Mouse (Mus musculus): ENCODE measurements around the gene Ets1.

Ets1 gene

GRCm38 (mm10) chr9:32712383-32712910 lies 76.4 kb downstream of the Ets1 start:
- DNase-seq (ENCODE audit: low spot score): no peak

- DNase-seq (ENCODE audit: low spot score): no peak
Observed at GRCm38 (mm10) chr9:32713106-32713505, 77.1 kb downstream of the Ets1 start.

DNA sequence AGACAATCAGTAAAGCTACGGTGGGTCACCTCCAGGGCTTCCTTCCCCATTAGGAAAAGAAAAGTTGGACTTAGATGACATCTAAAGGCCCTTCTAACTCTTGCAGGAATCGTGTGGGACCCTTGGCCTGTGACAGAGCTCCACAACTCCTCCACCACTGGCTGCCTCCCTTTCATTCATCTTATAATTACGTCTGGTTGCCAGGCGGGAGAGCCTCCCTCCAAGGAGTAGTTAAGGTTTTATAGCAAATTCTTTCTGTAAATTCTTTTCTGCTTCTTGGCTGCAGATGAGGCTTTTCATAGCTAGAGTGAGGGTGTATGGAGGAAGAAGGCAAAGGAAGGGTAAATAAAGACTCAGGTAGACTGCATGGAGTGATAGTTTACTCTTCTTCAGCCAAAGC lies 77.8 kb downstream of the Ets1 start:
- no peak for DNase-seq (ENCODE audit: low spot score)

DNA sequence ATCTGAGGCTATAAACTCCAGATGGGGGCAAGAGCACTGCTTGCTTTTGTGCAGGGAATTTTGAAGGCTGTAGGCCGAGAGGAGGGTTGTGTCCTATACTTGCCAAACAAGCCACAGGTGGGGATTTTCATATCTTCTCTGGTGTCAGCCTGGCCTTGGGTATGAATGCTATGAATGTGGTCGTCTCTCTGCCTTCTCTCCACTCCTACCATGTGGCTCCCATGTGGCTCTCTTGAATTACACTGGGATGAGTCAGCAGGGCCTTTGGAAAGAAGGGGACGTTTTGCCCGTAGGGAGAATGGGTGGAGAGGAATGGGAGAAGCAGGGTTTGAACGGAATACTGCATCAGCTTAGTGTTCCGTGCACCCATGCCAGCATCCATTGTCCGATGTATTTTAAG lies 78.5 kb downstream of the Ets1 start:
- no peak for DNase-seq (ENCODE audit: low spot score)

DNA sequence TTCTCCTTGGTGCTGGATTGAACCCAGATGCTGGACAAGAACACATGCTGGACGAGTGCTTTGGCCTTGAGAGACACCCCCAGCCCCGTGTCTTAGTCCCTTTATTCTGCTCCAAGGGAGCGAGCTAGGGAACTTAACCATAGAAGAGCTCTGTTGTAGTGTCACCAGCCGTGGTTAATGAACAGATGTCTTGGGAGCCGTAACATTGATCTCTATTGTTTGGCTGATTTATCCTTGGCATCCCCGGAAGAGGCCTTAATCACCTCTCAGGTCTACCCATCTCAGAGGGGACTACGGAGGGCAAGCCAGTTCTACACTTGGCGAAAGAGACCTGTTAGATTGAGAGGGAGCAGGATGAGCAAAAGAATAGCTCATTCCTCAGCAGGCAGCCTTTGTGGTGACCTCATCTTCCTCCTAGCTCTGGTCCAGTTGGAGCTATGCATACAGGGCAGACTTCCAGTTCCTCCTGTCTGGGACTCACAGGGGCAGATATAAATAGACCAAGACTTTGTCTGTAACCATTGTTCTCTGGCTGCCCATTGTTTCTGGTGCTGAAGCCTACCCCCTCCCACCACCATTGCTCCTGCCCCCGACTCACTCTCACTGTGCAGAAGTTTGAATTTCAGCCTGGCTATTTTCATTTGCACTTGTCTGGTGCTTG lies 79.9 kb downstream of the Ets1 start:
- no peak for DNase-seq (ENCODE audit: low spot score)

DNA sequence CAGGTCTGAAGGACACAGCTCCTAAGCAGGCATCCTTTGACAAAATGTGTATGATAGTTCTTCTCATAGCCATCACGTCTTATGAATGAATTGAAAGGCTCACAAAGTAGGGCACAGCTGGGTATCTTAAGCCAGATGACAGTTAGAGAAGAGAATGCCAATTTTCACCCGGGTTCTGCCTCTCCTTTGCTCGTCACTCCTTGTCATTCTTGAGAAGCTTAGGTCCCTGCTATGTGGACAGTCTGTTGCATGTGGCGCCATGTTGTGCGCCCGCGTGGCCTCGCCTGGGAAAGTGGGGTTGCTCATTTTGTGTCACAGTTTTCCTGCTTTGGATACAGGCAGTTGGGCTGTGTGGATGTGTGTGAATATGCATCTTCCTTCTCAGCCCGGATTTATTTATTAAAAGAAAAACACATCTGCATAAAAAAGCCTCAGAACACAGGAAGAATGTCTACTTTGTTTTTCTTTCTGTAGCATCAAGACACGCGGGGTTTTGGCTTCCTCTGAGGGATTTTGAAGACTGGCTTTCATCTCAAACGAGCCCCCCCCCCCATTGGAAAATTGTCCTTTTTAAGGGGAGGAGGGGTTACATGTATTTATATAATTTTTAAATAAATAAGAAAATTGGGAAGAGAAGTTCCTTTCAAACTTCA lies 81.4 kb downstream of the Ets1 start:
- DNase-seq (ENCODE audit: low spot score): no peak

DNA sequence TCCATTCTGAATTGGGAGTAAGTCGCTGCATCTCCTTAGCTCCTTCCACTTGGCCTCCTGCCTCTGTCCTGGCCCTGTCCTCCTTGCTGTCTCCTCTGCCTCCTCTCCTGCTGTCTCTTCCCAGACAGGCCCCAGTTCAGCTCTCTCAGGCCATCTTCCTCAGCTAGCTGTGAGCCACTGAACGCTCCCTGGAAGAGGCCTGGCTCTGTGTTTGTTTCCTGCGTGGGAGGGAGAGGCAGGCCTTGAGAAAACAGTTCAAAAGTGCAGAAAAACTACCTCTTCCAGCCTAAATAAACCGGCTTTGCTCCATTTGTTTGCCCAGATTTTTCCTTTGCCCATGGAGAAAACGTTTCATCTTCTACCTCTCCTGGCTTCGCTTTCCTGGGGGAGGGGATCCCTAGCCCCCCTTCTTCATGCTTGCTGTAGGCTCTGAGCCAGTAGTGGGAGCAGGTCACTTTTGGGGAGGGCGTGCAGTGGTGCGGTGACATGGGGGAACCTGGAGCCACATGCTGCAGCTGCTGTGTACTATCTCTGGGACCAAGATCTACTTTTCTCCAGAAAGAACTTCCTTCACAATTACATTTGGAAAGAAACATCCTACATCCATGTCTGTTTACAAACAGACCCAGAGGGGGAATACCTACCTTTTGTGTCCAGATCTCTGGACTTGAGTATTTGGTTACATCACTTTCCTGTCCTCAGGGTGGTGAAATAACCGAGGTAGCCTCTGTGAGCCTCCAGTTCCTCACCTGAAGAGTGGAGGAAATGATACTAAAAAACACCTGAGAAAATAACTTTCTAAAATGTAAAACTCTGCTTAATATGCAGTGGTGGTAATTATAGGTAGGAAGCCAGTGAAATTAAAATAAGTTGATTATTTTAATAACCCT lies 82.2 kb downstream of the Ets1 start:
- DNase-seq (ENCODE audit: low spot score): no peak

GRCm38 (mm10) chr9:32718868-32719267 lies 82.8 kb downstream of the Ets1 start:
- DNase-seq (ENCODE audit: low spot score): no peak

DNA sequence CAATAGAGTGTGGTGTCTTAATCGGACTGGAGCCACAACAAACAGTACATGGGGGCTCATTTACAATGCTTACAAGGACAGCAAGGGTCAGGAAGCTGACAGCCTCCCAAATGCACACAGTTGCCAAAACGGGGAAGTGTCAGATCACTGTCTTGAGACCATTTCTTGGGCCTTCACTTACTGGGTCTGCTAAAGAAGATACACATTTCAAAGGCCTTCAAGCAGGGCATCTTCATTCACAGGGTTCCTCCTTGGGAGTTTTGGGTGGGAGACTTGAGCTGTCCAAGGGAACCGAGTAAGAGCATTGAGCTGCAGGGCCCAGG lies 83.9 kb downstream of the Ets1 start:
- no peak for DNase-seq (ENCODE audit: low spot score)

- DNase-seq (ENCODE audit: low spot score): no peak
Observed at GRCm38 (mm10) chr9:32720264-32721031, 84.4 kb downstream of the Ets1 start.

- DNase-seq (ENCODE audit: low spot score): no peak
Observed at GRCm38 (mm10) chr9:32721081-32721480, 85.1 kb downstream of the Ets1 start.

DNA sequence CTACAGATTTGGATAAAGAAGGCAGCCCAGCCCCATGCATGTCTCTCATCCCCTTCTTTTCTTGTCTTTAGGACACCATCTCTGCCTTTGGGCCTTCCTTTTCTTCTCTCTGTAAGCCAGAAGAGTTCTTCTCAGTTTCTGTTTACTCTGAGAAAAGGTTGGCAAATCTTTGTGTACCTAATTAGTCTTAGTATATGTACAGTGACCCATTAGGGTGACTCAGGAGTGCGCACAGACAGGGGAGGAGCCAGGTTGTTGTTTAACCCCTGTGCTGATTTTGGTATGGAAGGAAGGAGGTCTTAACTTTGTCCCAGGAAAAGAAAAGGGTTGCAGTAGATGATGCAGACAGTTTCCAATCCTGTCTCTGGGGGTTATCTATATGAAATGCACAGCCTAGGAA lies 86.2 kb downstream of the Ets1 start:
- no peak for DNase-seq (ENCODE audit: low spot score)

- no peak for DNase-seq (ENCODE audit: low spot score)
Observed at GRCm38 (mm10) chr9:32722969-32723368, 86.9 kb downstream of the Ets1 start.

GRCm38 (mm10) chr9:32724131-32724825 lies 88.3 kb downstream of the Ets1 start:
- no peak for DNase-seq (ENCODE audit: low spot score)

- no peak for DNase-seq (ENCODE audit: low spot score)
Observed at GRCm38 (mm10) chr9:32725902-32726301, 89.9 kb downstream of the Ets1 start.

GRCm38 (mm10) chr9:32726595-32726994 lies 90.6 kb downstream of the Ets1 start:
- no peak for DNase-seq (ENCODE audit: low spot score)

DNA sequence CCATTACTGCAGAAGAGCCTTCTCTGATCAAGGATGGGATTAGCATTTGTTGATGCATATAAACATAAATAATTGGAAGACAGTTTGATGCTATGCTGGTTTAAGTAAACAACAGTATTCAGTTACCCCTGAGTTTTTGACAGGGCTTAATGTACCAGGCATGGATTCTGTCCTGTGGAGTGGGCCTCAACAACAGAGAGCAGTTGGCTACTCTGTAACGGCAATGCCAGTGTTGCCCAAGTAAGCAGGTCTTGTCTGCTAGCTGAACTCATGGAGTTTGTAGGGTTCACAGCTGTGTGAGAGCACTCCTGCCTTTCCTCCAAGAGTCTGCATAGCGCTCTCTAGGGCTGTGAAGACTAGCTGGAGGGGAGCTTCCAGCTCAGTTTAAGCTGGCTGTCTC lies 91.0 kb downstream of the Ets1 start:
- no peak for DNase-seq (ENCODE audit: low spot score)

- DNase-seq (ENCODE audit: low spot score): no peak
Observed at GRCm38 (mm10) chr9:32728306-32728705, 92.3 kb downstream of the Ets1 start.

DNA sequence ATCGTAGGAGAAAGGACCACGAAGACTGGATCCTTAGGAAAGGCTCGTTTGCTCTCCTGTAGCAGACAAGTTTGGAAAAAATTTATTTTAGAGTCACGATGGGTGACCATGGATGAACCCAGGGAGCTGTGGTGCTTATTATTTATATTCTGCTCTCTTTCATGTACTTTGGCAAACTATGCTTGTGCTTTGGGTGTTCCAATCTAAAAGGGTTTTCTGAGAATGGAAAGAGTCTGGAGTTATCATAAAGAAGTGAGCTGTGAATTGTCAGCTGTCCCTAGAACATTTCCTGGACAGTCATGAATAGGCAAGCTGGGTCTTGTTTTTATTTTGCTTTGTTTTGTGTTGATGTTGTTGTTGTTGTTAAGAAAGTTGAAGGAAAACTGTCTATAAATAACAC lies 92.8 kb downstream of the Ets1 start:
- no peak for DNase-seq (ENCODE audit: low spot score)

- DNase-seq (ENCODE audit: low spot score): no peak
Observed at GRCm38 (mm10) chr9:32729207-32729606, 93.2 kb downstream of the Ets1 start.

GRCm38 (mm10) chr9:32730001-32730655 lies 94.1 kb downstream of the Ets1 start:
- DNase-seq (ENCODE audit: low spot score): no peak
